Mouse (Mus musculus): Measurements from ENCODE around the gene Erg28. TPM values are rescaled to one million over a fixed set of nuclear protein-coding genes. Genes with fewer than 3 reads are reported as not detected.

Erg28 gene
- 85.7 and 94.2 TPM in 2 replicates for polyA plus RNA-seq (2015; fragmentation: Nextera tagmentation; extraction: Ambion mirVana)

DNA sequence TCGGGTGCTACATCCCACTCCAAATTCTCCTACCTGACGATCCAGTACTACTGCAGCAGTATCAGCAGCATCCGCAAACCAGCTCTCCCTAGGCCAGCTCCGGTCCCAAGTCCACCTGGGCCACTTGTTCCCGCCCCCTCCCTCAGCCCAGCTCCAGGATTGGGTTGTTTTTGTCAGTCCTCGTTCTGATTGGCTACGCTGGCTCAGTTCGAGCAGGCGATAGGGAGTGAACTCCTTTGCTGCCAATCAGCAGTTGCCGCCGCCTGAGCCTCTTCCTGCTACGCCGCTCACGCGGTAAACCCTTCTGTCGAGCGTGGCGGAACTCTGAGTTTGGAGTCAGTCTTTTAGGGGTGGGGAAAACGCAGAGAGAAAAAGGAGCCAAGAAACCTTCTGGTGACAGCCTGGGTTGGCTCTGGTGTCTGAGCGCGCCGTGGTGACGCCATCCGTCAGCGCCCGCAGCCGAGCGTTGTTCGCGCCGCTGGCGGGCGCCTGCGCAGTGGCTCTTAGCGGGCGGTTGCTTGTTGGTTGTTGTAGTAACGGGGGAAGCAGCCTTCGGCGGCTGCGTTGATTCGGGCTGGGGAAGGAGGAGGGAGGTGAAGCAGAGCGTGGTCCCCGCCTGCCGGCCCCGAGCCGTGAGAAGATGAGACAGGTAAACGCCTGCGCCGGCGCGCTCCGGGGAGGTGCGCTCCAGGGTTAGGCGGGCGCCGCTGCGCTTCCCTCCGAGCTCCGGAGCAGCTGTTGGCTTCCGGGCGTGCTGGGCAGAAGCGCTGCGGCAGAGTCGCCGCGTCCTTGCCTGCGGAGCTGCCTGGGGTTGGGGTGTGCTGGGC lies at the start of gene Erg28, which contains the start of gene Ttll5:
TSS of gene Erg28 (minus strand) at position 113 of the 827 bp plus-strand sequence.
TSS of gene Ttll5 (plus strand) at position 222 of the 827 bp plus-strand sequence.
- peaks cover 20% of the 10 kb centered on the region for H3K36me3 ChIP-seq (replicated peaks; ENCODE audit: insufficient read depth, low read length)
- peaks cover 18% of the 10 kb centered on the region for H3K4me1 ChIP-seq (ENCODE audit: insufficient read depth)
- H3K4me3 ChIP-seq (ENCODE audit: low read depth, low read length) = peak within 1 kb of the TSS; percentile 79
- TF ChIP-seq CTCF (IDR thresholded peaks at IDR 0.05; ENCODE audit: low read depth) (0 out of 2 replicates have a peak, but pooled peaks have one; percentile 5), EP300 (IDR thresholded peaks at IDR 0.05; ENCODE audit: low read depth) (peak; percentile 49)
- H3K27ac ChIP-seq (ENCODE audit: low read depth) = peak within 1 kb of the TSS; percentile 97
- peak within 1 kb of the TSS; percentile 90 for H3K4me2 ChIP-seq (ENCODE audit: low read depth, low read length)
- H3K27me3 ChIP-seq (ENCODE audit: insufficient read depth, low read length) = no peaks in the 10 kb centered on the region
- ATAC-seq (peak; percentile 96), DNase-seq (peak; percentile 94)
- H3K9me3 ChIP-seq (ENCODE audit: low read length) = no peaks in the 10 kb centered on the region
- under 1% methylated on average over 65 of the region's 67 CpGs for WGBS (ENCODE audit: insufficient replicate concordance)
- peak within 1 kb of the TSS; percentile 78 for H3K9ac ChIP-seq (replicated peaks)

DNA sequence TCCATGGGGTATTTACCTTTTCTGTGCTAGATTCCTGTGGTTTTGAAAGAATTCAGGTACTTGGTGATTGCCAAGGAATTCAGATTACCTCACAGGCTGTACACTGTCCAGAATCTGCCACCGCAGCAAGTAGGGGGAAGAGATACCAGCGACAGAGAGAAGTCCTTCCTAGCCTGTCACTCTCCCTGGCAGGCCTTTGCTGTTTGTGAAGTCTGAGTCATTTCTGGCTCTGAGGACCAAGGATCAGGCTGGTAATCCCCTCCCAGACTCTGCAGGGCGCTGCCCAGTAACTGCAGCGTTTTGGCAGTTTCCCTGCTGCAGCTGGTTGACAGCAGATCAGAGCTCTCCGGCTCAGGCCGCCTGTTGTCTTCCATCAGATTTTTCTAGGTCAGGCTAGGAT lies 45.1 kb upstream of the Erg28 start:
- DNase-seq (no peak), ATAC-seq (no peak)
- Histone ChIP-seq H3K9me3 (ENCODE audit: low read length) (no peaks in the 10 kb centered on the region), H3K9ac (replicated peaks) (no peak overlapping the region), H3K27ac (ENCODE audit: low read depth) (no peak overlapping the region), H3K4me2 (ENCODE audit: low read depth, low read length) (no peak overlapping the region), H3K4me1 (ENCODE audit: insufficient read depth) (no peaks in the 10 kb centered on the region), H3K4me3 (ENCODE audit: low read depth, low read length) (no peak overlapping the region), H3K36me3 (replicated peaks; ENCODE audit: insufficient read depth, low read length) (peaks cover 6% of the 10 kb centered on the region; the same call in 1 of the 2 replicates), H3K27me3 (ENCODE audit: insufficient read depth, low read length) (no peaks in the 10 kb centered on the region)
- TF ChIP-seq EP300 (IDR thresholded peaks at IDR 0.05; ENCODE audit: low read depth) (no peak), CTCF (IDR thresholded peaks at IDR 0.05; ENCODE audit: low read depth) (no peak)
- 78% methylated on average over 6 of the region's 6 CpGs for WGBS (ENCODE audit: insufficient replicate concordance)

DNA sequence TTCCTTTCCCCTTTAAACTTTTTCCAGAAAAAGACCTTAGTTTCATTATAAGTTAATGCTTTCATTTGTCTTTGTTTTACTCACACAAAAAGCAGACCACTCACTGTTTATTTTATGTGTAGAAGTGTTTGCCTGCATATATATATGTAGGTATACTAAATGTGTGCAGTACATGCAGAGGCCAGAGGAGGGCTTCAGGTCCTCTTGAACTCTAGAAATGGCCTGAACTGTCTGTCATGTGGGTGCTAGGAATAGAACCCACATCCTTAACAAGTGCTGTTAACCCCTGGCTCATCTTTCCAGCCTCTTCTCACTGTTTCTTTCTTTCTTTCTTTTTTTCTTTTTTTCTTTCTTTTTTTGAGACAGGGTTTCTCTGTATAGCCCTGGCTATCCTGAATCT lies 42.8 kb upstream of the Erg28 start:
- no peak for ATAC-seq
- Histone ChIP-seq H3K4me3 (ENCODE audit: low read depth, low read length) (no peak overlapping the region), H3K27me3 (ENCODE audit: insufficient read depth, low read length) (no peaks in the 10 kb centered on the region), H3K27ac (ENCODE audit: low read depth) (no peak overlapping the region), H3K9me3 (ENCODE audit: low read length) (no peaks in the 10 kb centered on the region), H3K4me2 (ENCODE audit: low read depth, low read length) (no peak overlapping the region), H3K36me3 (replicated peaks; ENCODE audit: insufficient read depth, low read length) (peaks cover 6% of the 10 kb centered on the region; the same call in 1 of the 2 replicates), H3K4me1 (ENCODE audit: insufficient read depth) (no peaks in the 10 kb centered on the region), H3K9ac (replicated peaks) (no peak overlapping the region)
- no peak for DNase-seq
- no peak for TF ChIP-seq EP300 (IDR thresholded peaks at IDR 0.05; ENCODE audit: low read depth)
- peak; percentile 15; the same call in 1 of the 2 replicates for TF ChIP-seq CTCF (IDR thresholded peaks at IDR 0.05; ENCODE audit: low read depth)

DNA sequence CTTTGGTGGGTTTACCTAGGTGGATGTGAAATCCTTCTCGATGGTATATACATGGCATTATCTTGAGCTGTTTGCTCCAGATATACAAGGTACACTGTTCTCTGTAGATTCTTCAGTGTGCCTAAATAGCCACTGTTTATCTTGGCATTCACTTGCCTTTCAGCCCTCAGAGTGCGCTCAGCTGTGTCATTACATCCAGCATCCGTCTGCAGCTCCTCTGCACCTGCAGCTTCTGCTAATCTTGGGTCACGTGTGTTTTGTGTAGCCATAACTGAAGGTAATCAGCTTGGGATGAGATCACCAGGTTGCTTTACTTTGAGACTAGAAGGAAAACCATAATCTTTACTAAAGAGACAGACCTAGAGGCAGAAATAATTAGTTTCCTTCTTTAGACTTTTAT lies 42.3 kb upstream of the Erg28 start:
- 73% methylated on average over 4 of the region's 4 CpGs for WGBS (ENCODE audit: insufficient replicate concordance)
- Histone ChIP-seq H3K9me3 (ENCODE audit: low read length) (no peaks in the 10 kb centered on the region), H3K9ac (replicated peaks) (no peak overlapping the region), H3K27me3 (ENCODE audit: insufficient read depth, low read length) (no peaks in the 10 kb centered on the region), H3K4me2 (ENCODE audit: low read depth, low read length) (no peak overlapping the region), H3K27ac (ENCODE audit: low read depth) (no peak overlapping the region), H3K36me3 (replicated peaks; ENCODE audit: insufficient read depth, low read length) (peaks cover 6% of the 10 kb centered on the region; the same call in 1 of the 2 replicates), H3K4me1 (ENCODE audit: insufficient read depth) (no peaks in the 10 kb centered on the region), H3K4me3 (ENCODE audit: low read depth, low read length) (no peak overlapping the region)
- no peak for TF ChIP-seq CTCF (IDR thresholded peaks at IDR 0.05; ENCODE audit: low read depth)
- no peak for TF ChIP-seq EP300 (IDR thresholded peaks at IDR 0.05; ENCODE audit: low read depth)
- DNase-seq (no peak), ATAC-seq (no peak)

DNA sequence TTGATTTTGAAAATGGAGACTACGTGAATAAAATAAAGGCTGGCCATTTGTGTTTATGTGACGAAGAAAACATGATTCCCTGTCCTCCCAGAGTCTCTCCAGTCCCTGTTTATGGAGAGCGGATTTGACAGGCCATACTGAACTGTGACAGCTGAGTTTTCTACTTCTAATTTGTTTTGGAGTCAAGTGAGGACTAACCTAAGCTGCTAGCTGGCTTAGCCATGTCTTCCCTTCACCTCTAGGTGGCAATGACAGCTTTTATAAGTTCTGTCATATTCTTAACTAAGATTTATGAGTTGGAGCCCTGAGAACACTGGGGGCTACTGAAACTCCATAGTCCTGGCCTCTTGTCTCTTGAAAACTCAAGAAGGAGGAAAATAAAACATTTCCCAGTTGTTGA lies 41.2 kb upstream of the Erg28 start:
- Histone ChIP-seq H3K27me3 (ENCODE audit: insufficient read depth, low read length) (no peaks in the 10 kb centered on the region), H3K27ac (ENCODE audit: low read depth) (no peak overlapping the region), H3K36me3 (replicated peaks; ENCODE audit: insufficient read depth, low read length) (peaks cover 3% of the 10 kb centered on the region; the same call in 1 of the 2 replicates), H3K9ac (replicated peaks) (no peak overlapping the region), H3K4me2 (ENCODE audit: low read depth, low read length) (no peak overlapping the region), H3K4me3 (ENCODE audit: low read depth, low read length) (no peak overlapping the region), H3K9me3 (ENCODE audit: low read length) (no peaks in the 10 kb centered on the region), H3K4me1 (ENCODE audit: insufficient read depth) (no peaks in the 10 kb centered on the region)
- ATAC-seq (no peak), DNase-seq (no peak)
- TF ChIP-seq CTCF (IDR thresholded peaks at IDR 0.05; ENCODE audit: low read depth) (peak; percentile 52), EP300 (IDR thresholded peaks at IDR 0.05; ENCODE audit: low read depth) (no peak)
- 72% methylated on average over 3 of the region's 3 CpGs for WGBS (ENCODE audit: insufficient replicate concordance)

DNA sequence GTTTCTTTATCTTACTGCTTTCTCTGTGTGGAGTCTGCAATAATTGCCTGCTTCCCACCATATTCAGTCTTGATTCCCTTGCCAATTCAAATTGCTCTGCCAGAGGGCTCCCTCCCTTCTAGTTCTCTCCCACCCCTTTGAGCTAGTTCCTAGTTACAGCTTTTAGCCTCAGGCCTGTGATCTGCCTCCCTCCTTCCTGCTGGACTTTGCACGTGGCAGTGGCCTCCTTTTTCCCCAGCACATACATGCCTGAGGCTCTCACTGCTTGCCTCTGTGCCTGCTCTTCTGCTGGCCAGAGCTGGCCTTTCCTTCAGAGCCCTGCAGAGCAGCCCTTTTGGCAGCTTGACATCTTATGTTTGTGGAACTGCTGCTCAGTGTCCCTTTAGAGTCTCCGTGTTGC lies 38.2 kb upstream of the Erg28 start:
- WGBS (ENCODE audit: insufficient replicate concordance) = 46% methylated on average over 2 of the region's 2 CpGs
- Histone ChIP-seq H3K4me2 (ENCODE audit: low read depth, low read length) (no peak overlapping the region), H3K9me3 (ENCODE audit: low read length) (no peaks in the 10 kb centered on the region), H3K27ac (ENCODE audit: low read depth) (no peak overlapping the region), H3K27me3 (ENCODE audit: insufficient read depth, low read length) (no peaks in the 10 kb centered on the region), H3K36me3 (replicated peaks; ENCODE audit: insufficient read depth, low read length) (peaks cover 6% of the 10 kb centered on the region; the same call in 1 of the 2 replicates), H3K4me3 (ENCODE audit: low read depth, low read length) (no peak overlapping the region), H3K4me1 (ENCODE audit: insufficient read depth) (no peaks in the 10 kb centered on the region), H3K9ac (replicated peaks) (no peak overlapping the region)
- no peak for ATAC-seq
- DNase-seq = no peak
- TF ChIP-seq CTCF (IDR thresholded peaks at IDR 0.05; ENCODE audit: low read depth) (no peak), EP300 (IDR thresholded peaks at IDR 0.05; ENCODE audit: low read depth) (no peak)
